Mouse (Mus musculus) hindlimb bud, embryonic 11.5 days (tissue): ENCODE results near the gene Olfr303.
"Not testable (repeated sequence)": the region's sequence is repeated elsewhere in the genome, so short reads cannot be mapped to it uniquely, and the experiment has no call there.

ENCODE experiments used
- DNase-seq: peaks from one replicate; pipeline ENCODE4 v3.0.0-alpha.2; 2012; ENCODE audit warnings: low read depth, low spot score; ENCODE audit errors: extremely low spot score

Gene Olfr303

DNA sequence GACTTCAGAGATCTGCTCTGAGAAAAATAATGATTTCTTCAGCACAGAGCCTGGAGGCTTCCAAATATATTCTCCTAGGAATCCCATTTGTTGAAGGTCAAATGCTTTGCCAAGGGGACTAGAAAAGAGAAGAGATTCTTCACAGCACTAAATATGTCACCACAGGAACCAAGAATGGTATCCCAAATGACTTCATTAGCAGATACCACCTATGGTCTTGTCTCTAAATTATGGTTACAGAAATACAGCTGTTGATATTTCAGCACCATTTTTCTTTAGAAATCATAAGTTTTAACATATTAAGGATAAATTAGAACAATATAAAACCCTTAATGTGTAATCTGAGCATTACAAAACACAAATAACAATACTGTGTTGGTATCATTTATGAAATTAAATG lies at the start of gene Olfr303:
Gene Olfr303, minus strand, starts transcription at position 101 of the 400 bp plus-strand sequence.
- DNase-seq, result no peak

DNA sequence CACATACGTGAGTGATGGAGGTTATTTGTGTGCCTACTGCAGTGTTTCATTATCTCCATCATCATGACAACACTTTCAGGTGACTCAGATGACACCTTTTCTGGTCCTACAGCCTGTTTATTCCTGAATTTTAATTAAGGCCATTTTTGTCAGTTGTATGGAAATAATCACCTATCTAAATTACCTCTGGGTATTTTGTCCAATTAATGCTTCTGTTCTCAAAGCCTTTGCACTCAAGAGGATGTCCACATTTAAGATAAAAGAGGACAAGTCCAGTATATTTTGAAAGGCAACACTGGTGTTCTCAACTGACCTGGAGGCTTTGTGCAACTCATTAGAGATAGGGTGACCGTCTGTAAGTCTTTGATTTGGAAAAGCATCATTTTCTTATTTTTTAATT lies 6.0 kb upstream of the Olfr303 start, which contains the start of gene Olfr301:
Gene Olfr301, plus strand, starts transcription at position 301 of the 400 bp plus-strand sequence.
- DNase-seq, result no peak

DNA sequence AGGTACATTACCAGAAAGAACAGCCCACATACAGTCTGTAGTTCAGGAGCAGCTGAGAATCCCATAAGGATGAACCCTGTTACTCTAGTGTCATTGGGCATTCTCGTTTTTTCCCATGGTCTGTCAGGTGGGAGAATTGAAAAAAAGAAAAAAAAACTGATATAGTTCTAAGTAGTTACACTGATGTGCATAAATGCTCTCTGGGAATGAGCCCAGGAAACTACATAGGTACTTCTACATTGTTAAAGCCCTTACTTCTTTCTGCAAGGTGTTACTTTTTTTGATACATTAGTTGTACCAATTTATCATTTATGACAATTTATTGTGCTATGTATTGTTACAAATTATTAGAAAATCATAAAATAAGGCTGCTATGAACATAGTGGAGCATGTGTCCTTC lies 11.0 kb downstream of the Olfr303 start, which contains the start of gene Olfr304:
Gene Olfr304, minus strand, starts transcription at position 101 of the 400 bp plus-strand sequence.
- DNase-seq, result no peak

DNA sequence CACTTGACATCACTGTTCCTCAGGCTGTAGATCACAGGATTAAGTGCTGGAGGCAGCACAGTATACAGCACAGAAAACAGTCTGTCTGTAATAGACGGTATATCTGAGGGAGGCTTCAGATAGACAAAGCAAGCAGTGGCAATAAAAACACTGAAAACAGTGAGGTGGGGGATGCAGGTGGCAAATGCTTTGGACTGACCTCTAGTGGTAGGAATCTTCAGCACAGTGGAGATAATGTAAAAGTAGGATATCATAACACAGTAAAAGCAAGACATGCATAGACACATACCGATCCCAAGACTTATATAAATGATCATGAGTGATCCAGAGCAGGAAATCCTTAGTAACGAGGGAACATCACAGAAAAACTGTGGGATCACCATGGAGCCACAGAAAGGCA lies 11.8 kb downstream of the Olfr303 start:
- DNase-seq, result no peak

DNA sequence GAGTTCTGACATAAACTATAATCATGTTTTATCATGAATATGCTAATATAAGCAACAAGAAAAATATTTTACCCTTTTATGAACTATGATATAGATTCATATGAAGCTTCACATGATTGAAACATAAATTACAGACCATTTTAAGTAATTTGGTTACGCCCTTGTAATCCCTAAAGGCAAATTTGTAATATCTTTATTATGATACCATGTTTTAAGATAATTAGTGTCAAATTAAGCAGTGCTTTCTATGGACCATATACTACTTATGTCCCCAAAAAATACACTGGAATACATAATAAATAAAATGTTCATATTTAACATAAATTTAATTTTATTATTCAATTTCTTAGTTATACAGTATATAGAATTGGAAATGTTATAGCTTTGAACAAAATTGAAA lies 30.8 kb downstream of the Olfr303 start, which contains the start of gene Olfr305:
Gene Olfr305, minus strand, starts transcription at position 101 of the 400 bp plus-strand sequence.
- DNase-seq, result no peak

DNA sequence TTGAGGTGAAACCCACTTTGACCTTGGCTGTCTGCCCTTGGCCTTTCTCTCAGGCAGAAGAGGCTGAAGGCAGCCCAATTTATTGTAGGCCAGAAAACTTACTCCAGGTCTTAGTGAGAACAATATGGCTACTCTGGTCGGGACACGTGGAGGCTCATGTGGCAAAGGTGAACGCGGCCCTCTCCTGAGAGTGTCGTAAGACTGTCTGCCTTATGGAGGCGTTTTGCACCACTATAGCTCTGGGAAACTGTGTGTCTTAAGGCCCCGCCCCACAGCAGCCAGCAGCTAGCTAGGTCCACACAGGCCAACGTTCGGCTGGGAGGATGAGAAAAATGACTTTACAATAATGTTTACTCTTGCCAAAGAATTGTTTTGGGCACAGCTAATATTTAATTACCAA lies 51.3 kb downstream of the Olfr303 start:
- DNase-seq, result not testable (repeated sequence)

DNA sequence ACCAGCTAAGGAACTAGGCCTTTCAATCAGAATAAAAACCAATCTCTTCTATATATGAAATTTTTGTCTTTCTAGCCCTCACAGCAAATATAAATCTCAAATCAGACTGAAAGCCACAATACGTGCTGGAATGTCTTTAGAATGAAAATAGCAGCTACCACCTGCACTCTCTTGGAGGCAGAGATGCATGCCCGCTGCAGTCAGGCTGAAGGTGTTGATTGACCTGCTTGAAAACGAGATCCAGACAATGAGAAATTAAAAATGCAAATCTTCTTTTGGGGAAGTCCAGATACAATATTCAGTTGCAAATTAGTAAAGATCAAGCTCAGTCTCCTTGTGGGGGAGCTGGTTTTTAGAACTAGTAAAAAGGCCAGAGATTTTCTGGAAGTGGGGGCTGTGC lies 53.3 kb downstream of the Olfr303 start:
- DNase-seq, result no peak

DNA sequence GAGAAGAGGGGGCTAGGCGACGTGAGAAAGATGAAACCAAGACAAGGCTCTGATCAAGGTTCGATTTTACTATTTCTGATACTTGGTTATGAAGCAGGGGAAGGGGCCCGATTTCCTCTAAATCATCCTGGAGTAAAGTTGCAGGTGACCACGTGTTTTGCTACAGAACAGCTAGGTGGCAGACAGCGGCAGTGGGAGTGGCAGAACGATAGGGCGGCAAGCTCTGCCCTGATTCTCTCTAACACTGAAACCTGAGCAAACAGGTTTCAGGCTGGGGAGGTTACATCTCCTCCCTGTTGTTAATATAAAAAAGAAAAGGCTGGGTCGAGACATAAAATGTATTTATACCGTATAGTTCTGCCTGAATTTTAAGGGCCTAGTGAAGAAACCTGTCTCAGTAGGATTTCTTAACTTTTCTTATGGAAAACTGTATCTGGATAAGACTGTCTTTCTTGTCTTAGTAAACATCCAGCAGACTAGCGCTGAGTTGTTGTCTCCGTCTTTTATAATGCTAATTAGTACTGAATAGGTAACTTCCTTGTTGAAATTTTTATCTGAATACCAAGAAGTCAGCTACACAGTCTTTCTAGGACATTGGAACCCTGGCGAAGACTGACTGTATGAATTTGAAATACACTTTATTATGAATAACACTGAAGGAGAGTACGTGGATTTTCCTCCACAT lies 54.6 kb downstream of the Olfr303 start:
- no peak for DNase-seq
